Mouse (Mus musculus) limb, embryonic 15.5 days (tissue): ENCODE measurements around the gene Vangl1. TPM values are rescaled to one million over a fixed set of nuclear protein-coding genes. Genes with fewer than 3 reads are reported as not detected.

ENCODE experiments used
- polyA plus RNA-seq: library from polyadenylated mRNA; unstranded; fragments of >200 nt; fragmentation: Nextera tagmentation; extraction: Ambion mirVana; gene quantifications from 2 replicates; pipeline ENCODE4 v1.2.1, GENCODE M21; 2015

The Vangl1 gene
- polyA plus RNA-seq, 1 experiment from 2014 or later = 22.8 TPM

Other genes with a start within 250 kb of the Vangl1 start
- gene Nhlh2, start 194.6 kb downstream of the Vangl1 start, polyA plus RNA-seq = 0.05 TPM in 1 of 2 replicates, not detected in the other
- 44.6 and 135 TPM in 2 replicates for gene Casq2, start 118.3 kb downstream of the Vangl1 start, polyA plus RNA-seq